Mouse (Mus musculus) lung, postnatal 10 days (tissue): ENCODE results near the gene Greb1.
A peak's percentile ranks its signal among the peaks of the same experiment; 100 is the strongest.

Source experiments
- DNase-seq: peaks from one replicate; pipeline ENCODE4 v3.0.0; 2021

Gene Greb1

DNA sequence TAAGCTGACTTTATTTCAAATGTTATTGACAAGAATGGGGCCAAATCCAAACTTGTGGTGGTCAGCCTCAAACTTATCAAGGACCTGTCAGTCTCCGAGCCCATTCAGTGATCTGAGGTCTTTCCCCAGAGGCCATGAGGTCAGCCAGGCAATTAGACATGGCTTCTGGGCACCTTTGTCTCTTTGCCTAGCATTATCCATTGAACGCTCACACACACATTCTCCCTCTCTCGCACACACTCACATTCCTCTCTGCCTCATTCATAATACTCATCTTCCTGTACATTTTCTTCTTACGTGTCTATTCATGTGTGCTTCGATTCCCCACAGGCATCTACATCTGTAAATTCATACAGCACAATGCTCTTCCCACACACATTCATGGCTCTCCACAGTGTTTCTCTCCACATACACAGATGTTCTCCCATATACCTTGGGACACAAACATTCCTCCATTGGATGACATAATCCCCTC is 3.3 kb upstream of the Greb1 start:
- DNase-seq = no peak

- DNase-seq = no peak
These were observed 2.7 kb upstream of the Greb1 start for GRCm38 (mm10) chr12:16803237-16803955.

DNA sequence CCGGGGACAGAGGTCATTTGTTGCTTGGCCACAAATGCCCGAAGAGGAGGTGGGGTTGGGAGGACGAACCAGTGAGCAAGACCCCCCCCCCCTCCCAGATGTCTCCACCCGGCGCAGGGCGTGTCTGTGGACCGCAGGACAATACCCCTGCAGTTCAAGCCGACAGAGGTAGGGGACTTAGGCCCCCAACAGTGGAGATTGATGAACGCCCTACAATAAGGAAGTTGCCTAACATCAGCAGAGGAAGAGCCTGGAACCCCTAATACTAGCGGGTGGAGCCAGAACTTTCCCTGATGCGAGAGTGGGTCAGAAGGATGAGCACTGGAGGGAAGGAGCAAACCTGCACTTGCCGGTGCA is 251 bp upstream of the Greb1 start:
- peak; percentile 18 for DNase-seq

DNA sequence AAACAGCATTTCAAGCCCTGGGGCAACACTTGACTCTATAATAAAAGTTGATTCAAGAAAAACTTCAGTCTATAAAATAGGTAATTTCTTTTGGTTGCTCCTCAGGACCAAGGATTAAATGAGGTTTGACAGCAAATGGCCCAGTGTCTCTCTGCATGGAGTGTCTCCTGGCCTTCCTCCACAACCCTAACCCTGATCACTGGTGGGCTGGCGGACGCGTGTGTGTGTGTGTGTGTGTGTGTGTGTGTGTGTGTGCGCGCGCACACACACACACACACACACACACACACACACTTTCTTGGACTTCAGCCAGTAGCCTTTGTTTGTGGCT is 793 bp downstream of the Greb1 start:
- no peak for DNase-seq

- DNase-seq = no peak
These were observed 1.8 kb downstream of the Greb1 start for GRCm38 (mm10) chr12:16798894-16799293.

GRCm38 (mm10) chr12:16795781-16796180 is 4.9 kb downstream of the Greb1 start:
- DNase-seq = no peak

- DNase-seq = no peak
These were observed 7.3 kb downstream of the Greb1 start for GRCm38 (mm10) chr12:16793371-16793770.

DNA sequence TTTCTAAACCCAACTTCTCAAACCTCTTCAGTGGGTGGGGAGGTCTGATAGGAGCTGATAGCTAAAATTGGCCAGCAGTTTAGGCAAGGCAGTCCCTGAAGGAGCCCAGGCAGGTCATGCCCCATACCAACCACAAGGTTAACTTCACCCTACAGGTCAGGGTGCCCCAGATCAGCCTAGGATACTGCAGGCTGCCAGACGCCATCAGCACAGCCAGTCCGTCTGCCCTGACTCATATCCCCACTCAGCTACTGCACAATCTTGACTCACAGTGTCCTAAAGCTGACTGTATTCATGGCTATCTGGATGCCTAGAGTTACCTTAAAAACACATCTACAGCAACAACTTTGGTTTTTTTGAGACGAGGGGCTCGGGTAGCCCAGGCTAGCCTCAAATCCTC is 10.2 kb downstream of the Greb1 start:
- no peak for DNase-seq

- no peak for DNase-seq
These were observed 10.9 kb downstream of the Greb1 start for GRCm38 (mm10) chr12:16789756-16790155.

- DNase-seq = no peak
These were observed 11.5 kb downstream of the Greb1 start for GRCm38 (mm10) chr12:16789199-16789598.

GRCm38 (mm10) chr12:16788600-16788999 is 12.1 kb downstream of the Greb1 start:
- no peak for DNase-seq

DNA sequence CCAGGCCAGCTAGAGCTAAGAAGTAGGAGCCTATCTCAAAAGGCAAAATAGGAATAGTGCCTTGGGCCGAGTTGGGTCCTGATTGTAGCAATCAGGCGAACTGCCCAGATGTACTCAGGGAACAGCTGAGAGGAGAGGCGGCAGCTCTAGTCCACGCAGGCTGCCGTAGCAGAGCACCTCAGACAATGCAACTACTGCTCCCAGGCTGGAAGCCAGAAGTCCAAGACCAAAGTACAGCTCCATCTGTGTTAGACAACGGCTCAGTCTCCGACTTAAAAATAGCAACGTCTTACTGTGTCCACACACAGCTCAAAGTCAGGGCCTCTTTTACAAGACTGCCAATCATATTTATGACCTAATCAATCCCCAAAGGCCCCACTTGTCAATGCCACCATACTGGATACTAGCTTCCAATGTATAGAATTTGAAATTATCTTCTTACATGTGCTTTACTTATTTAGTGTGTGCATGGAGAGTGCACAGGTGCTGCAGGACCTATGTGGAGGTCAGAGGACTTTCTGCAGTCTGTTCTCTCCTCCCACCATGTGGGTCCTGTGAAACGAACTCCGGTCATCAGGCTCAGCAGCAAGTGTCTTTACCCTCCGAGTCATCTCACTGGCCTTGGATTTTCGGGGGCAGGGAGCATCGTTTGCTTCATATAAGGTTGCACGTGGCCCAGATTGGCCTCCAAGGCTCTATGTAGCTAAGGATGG is 19.5 kb downstream of the Greb1 start:
- DNase-seq = no peak

- DNase-seq = no peak
These were observed 20.4 kb downstream of the Greb1 start for GRCm38 (mm10) chr12:16780320-16780719.

GRCm38 (mm10) chr12:16779165-16779564 is 21.5 kb downstream of the Greb1 start:
- no peak for DNase-seq

- DNase-seq = no peak
These were observed 22.2 kb downstream of the Greb1 start for GRCm38 (mm10) chr12:16778523-16778922.

DNA sequence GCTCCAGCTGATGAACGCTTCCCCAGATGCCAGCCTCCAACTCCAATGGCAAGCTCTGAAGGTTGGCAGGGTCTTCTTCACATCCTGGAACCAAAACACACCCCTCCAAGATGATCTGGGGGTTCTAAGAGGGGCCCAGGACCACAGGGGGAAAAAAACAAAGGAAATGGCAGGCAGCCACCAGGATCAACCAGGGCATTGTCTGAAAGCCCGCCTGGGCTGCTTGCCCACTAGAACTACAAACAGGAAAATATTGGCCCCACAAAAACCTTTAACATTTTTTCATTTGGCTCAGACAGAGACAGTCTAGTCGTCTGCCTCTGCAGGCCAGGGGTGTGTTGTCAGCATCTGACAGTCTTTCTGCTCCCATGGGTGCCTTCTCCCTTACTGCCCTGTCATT is 25.3 kb downstream of the Greb1 start:
- peak; percentile 69 for DNase-seq

DNA sequence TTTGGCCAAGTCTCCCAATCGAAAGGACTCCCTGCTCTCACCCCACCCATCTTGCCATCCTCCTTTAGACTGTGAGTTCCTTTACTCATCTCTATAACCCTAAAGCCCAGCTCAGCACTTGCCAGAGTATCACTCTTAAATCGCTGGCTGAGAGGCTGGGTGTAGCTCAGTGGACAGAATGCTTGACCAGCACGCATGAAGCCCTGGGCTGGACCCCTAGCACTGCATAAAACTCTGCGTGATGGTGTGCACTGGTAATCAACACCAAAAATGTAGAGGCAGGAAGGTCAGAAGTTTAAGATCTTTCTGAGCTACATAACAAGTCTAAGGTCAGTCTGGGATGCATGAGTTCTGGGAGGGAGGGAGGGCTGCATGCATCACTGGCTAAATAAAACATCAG is 26.1 kb downstream of the Greb1 start:
- no peak for DNase-seq

- no peak for DNase-seq
These were observed 31.0 kb downstream of the Greb1 start for GRCm38 (mm10) chr12:16769601-16770165.

DNA sequence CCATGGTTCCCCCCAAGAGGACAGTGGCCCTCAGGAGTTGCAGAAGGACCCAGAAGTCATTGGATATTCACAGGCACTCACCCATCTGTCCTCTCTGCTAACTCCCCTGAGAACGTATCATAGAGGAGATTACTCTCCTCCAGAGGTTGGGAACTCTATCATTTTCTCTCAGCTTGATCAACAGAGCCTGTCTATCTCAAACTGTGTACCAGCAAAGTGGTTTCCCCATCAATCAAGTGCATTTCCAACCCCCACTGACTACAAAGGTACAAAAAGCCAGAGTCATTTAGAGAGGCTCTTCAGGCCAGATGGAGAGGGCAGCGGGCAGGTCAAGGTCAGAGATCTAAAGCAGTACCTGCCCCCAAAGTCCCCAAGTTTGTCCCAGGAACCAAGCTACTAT is 32.0 kb downstream of the Greb1 start:
- DNase-seq = no peak

- DNase-seq = no peak
These were observed 32.4 kb downstream of the Greb1 start for GRCm38 (mm10) chr12:16768251-16768650.

DNA sequence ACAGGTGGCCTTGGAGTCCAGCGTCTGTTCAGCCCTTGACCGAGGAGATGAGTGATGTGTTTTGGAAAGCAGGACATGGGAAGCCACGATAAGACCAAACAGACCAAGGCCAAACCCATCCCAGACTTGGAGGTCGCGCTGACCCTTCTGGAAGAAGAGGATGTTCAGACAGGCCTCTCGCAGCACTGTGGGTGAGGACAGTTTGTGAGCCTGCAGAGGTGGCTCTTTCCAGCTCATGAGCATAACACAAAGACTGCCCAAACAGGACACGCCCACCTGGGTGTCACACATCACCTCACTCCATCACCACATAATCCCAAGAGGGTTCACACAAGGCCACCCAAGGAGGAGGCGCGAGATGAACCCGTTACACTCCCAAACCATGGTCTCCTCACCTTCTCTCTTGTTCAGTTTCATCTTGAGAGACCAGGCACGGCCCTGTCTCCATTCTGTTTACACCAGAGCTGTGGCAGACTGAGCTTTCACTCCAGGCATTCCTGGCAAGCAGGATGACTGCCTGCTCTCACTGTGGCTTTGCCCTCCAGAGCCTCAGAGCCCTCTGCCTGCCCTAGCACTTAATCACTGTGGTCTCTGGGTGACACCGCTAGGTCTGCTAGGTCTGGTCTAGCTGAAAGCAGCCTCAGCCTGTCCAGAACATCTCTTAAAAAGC is 35.8 kb downstream of the Greb1 start:
- no peak for DNase-seq

GRCm38 (mm10) chr12:16763649-16764422 is 36.9 kb downstream of the Greb1 start:
- DNase-seq = peak; percentile 33

- DNase-seq = no peak
These were observed 39.2 kb downstream of the Greb1 start for GRCm38 (mm10) chr12:16761461-16761860.
